Mouse (Mus musculus): ENCODE results near the gene Bicd2. TPM values are rescaled to one million over a fixed set of nuclear protein-coding genes. Genes with fewer than 3 reads are reported as not detected.
"Not testable (repeated sequence)": the region's sequence is repeated elsewhere in the genome, so short reads cannot be mapped to it uniquely, and the experiment has no call there.

Bicd2 gene
- polyA plus RNA-seq, 1 experiment from 2014 or later, result 5.8 TPM

- H3K9ac ChIP-seq (replicated peaks), result no peak overlapping the region
- WGBS (ENCODE audit: insufficient replicate concordance), result 79% methylated on average over 7 of the region's 7 CpGs
- no peak overlapping the region for H3K4me2 ChIP-seq (ENCODE audit: low read depth, low read length)
- ATAC-seq (no peak), DNase-seq (no peak)
- H3K27ac ChIP-seq (ENCODE audit: low read depth), result no peak overlapping the region
- H3K4me1 ChIP-seq (ENCODE audit: insufficient read depth), result peaks cover 24% of the 10 kb centered on the region
- no peak overlapping the region for H3K4me3 ChIP-seq (ENCODE audit: low read depth, low read length)
- no peaks in the 10 kb centered on the region for H3K27me3 ChIP-seq (ENCODE audit: insufficient read depth, low read length)
- TF ChIP-seq EP300 (IDR thresholded peaks at IDR 0.05; ENCODE audit: low read depth), result no peak
- no peak for TF ChIP-seq CTCF (IDR thresholded peaks at IDR 0.05; ENCODE audit: low read depth)
- H3K36me3 ChIP-seq (replicated peaks; ENCODE audit: insufficient read depth, low read length), result no peaks in the 10 kb centered on the region
- no peaks in the 10 kb centered on the region for H3K9me3 ChIP-seq (ENCODE audit: low read length)
Observed at GRCm38 (mm10) chr13:49362364-49362763, 21.0 kb downstream of the Bicd2 start.

GRCm38 (mm10) chr13:49362804-49363203 lies 21.4 kb downstream of the Bicd2 start:
- H3K4me3 ChIP-seq (ENCODE audit: low read depth, low read length), result no peak overlapping the region
- H3K36me3 ChIP-seq (replicated peaks; ENCODE audit: insufficient read depth, low read length), result no peaks in the 10 kb centered on the region
- no peaks in the 10 kb centered on the region for H3K27me3 ChIP-seq (ENCODE audit: insufficient read depth, low read length)
- no peak overlapping the region for H3K27ac ChIP-seq (ENCODE audit: low read depth)
- TF ChIP-seq EP300 (IDR thresholded peaks at IDR 0.05; ENCODE audit: low read depth), result no peak
- TF ChIP-seq CTCF (IDR thresholded peaks at IDR 0.05; ENCODE audit: low read depth), result no peak
- 70% methylated on average over 2 of the region's 2 CpGs for whole genome bisulfite sequencing (ENCODE audit: insufficient replicate concordance)
- no peaks in the 10 kb centered on the region for H3K9me3 ChIP-seq (ENCODE audit: low read length)
- H3K4me1 ChIP-seq (ENCODE audit: insufficient read depth), result peaks cover 27% of the 10 kb centered on the region
- no peak overlapping the region for H3K4me2 ChIP-seq (ENCODE audit: low read depth, low read length)
- no peak overlapping the region for H3K9ac ChIP-seq (replicated peaks)
- no peak for DNase-seq
- no peak for ATAC-seq

GRCm38 (mm10) chr13:49364716-49365115 lies 23.3 kb downstream of the Bicd2 start:
- no peak overlapping the region for H3K4me3 ChIP-seq (ENCODE audit: low read depth, low read length)
- no peaks in the 10 kb centered on the region for H3K9me3 ChIP-seq (ENCODE audit: low read length)
- DNase-seq (no peak), ATAC-seq (peak; percentile 49; the same call in 1 of the 2 replicates)
- 46% methylated on average over 2 of the region's 2 CpGs for WGBS (ENCODE audit: insufficient replicate concordance)
- H3K4me1 ChIP-seq (ENCODE audit: insufficient read depth), result peaks cover 27% of the 10 kb centered on the region
- H3K4me2 ChIP-seq (ENCODE audit: low read depth, low read length), result no peak overlapping the region
- H3K9ac ChIP-seq (replicated peaks), result no peak overlapping the region
- TF ChIP-seq CTCF (IDR thresholded peaks at IDR 0.05; ENCODE audit: low read depth) (no peak), EP300 (IDR thresholded peaks at IDR 0.05; ENCODE audit: low read depth) (no peak)
- H3K36me3 ChIP-seq (replicated peaks; ENCODE audit: insufficient read depth, low read length), result peaks cover 4% of the 10 kb centered on the region; the same call in 1 of the 2 replicates
- no peak overlapping the region for H3K27ac ChIP-seq (ENCODE audit: low read depth)
- no peaks in the 10 kb centered on the region for H3K27me3 ChIP-seq (ENCODE audit: insufficient read depth, low read length)

- 68% methylated on average over 4 of the region's 4 CpGs for WGBS (ENCODE audit: insufficient replicate concordance)
- TF ChIP-seq CTCF (IDR thresholded peaks at IDR 0.05; ENCODE audit: low read depth) (peak; percentile 24; the same call in 1 of the 2 replicates), EP300 (IDR thresholded peaks at IDR 0.05; ENCODE audit: low read depth) (no peak)
- Histone ChIP-seq H3K27ac (ENCODE audit: low read depth) (no peak overlapping the region), H3K9ac (replicated peaks) (no peak overlapping the region), H3K36me3 (replicated peaks; ENCODE audit: insufficient read depth, low read length) (peaks cover 5% of the 10 kb centered on the region; the same call in 1 of the 2 replicates), H3K9me3 (ENCODE audit: low read length) (no peaks in the 10 kb centered on the region), H3K27me3 (ENCODE audit: insufficient read depth, low read length) (no peaks in the 10 kb centered on the region), H3K4me1 (ENCODE audit: insufficient read depth) (peaks cover 31% of the 10 kb centered on the region), H3K4me3 (ENCODE audit: low read depth, low read length) (no peak overlapping the region), H3K4me2 (ENCODE audit: low read depth, low read length) (no peak overlapping the region)
- no peak for ATAC-seq
- DNase-seq, result no peak
Observed at GRCm38 (mm10) chr13:49367657-49368440, 26.5 kb downstream of the Bicd2 start.

- H3K27ac ChIP-seq (ENCODE audit: low read depth), result no peak overlapping the region
- 92% methylated on average over 10 of the region's 10 CpGs for WGBS (ENCODE audit: insufficient replicate concordance)
- H3K4me2 ChIP-seq (ENCODE audit: low read depth, low read length), result no peak overlapping the region
- no peaks in the 10 kb centered on the region for H3K27me3 ChIP-seq (ENCODE audit: insufficient read depth, low read length)
- H3K9me3 ChIP-seq (ENCODE audit: low read length), result no peaks in the 10 kb centered on the region
- TF ChIP-seq EP300 (IDR thresholded peaks at IDR 0.05; ENCODE audit: low read depth), result no peak
- TF ChIP-seq CTCF (IDR thresholded peaks at IDR 0.05; ENCODE audit: low read depth), result no peak
- H3K4me3 ChIP-seq (ENCODE audit: low read depth, low read length), result no peak overlapping the region
- H3K9ac ChIP-seq (replicated peaks), result no peak overlapping the region
- ATAC-seq (no peak), DNase-seq (no peak)
- peaks cover 23% of the 10 kb centered on the region for H3K4me1 ChIP-seq (ENCODE audit: insufficient read depth)
- H3K36me3 ChIP-seq (replicated peaks; ENCODE audit: insufficient read depth, low read length), result peaks cover 5% of the 10 kb centered on the region
Observed at GRCm38 (mm10) chr13:49369404-49369803, 28.0 kb downstream of the Bicd2 start.

- not testable (repeated sequence) for H3K4me2 ChIP-seq (ENCODE audit: low read depth, low read length); H3K36me3 ChIP-seq (replicated peaks; ENCODE audit: insufficient read depth, low read length); H3K4me3 ChIP-seq (ENCODE audit: low read depth, low read length); DNase-seq; H3K27ac ChIP-seq (ENCODE audit: low read depth); H3K9ac ChIP-seq (replicated peaks); H3K9me3 ChIP-seq (ENCODE audit: low read length); ATAC-seq; H3K27me3 ChIP-seq (ENCODE audit: insufficient read depth, low read length)
- WGBS (ENCODE audit: insufficient replicate concordance), result 76% methylated on average over 6 of the region's 6 CpGs
- H3K4me1 ChIP-seq (ENCODE audit: insufficient read depth), result peaks cover 22% of the 10 kb centered on the region
Observed at GRCm38 (mm10) chr13:49370216-49370615, 28.8 kb downstream of the Bicd2 start.

- not testable (repeated sequence) for ATAC-seq; DNase-seq; H3K27me3 ChIP-seq (ENCODE audit: insufficient read depth, low read length); H3K4me2 ChIP-seq (ENCODE audit: low read depth, low read length); H3K9me3 ChIP-seq (ENCODE audit: low read length); H3K4me3 ChIP-seq (ENCODE audit: low read depth, low read length)
- 0 out of 2 replicates have a peak overlapping the region, but pooled peaks have one; percentile 1 for H3K9ac ChIP-seq (replicated peaks)
- H3K36me3 ChIP-seq (replicated peaks; ENCODE audit: insufficient read depth, low read length), result peaks cover 10% of the 10 kb centered on the region
- H3K4me1 ChIP-seq (ENCODE audit: insufficient read depth), result peaks cover 22% of the 10 kb centered on the region
- H3K27ac ChIP-seq (ENCODE audit: low read depth), result peak overlapping the region; percentile 55
- 62% methylated on average over 5 of the region's 5 CpGs for WGBS (ENCODE audit: insufficient replicate concordance)
Observed at GRCm38 (mm10) chr13:49370916-49371315, 29.5 kb downstream of the Bicd2 start.
